Mouse (Mus musculus) forebrain, embryonic 10.5 days (tissue): Measurements from ENCODE around the gene Tmem205. TPM values are rescaled to one million over a fixed set of nuclear protein-coding genes. Genes with fewer than 3 reads are reported as not detected.
A peak's percentile ranks its signal among the peaks of the same experiment; 100 is the strongest.

Experiments used
- DNase-seq: peaks from one replicate; pipeline ENCODE4 v3.0.0-alpha.2; 2017; ENCODE audit warnings: low spot score; ENCODE audit errors: extremely low spot score
- H3K27ac ChIP-seq: fragments of 300-500 bp; sonication (generic); 2 replicates; pipeline ENCODE4 v1.5.1; 2016; ENCODE audit warnings: mild to moderate bottlenecking
- H3K27me3 ChIP-seq: fragments of 300-500 bp; sonication (generic); 2 replicates; pipeline ENCODE4 v1.6.1; 2016; ENCODE audit warnings: mild to moderate bottlenecking; ENCODE audit not compliant: poor library complexity, severe bottlenecking
- H3K36me3 ChIP-seq: fragments of 300-500 bp; sonication (generic); replicated peaks from 2 replicates; pipeline ENCODE4 v1.6.1; 2016; ENCODE audit warnings: mild to moderate bottlenecking, moderate library complexity
- H3K4me1 ChIP-seq: fragments of 300-500 bp; sonication (generic); 2 replicates; pipeline ENCODE4 v1.6.1; 2016
- H3K4me3 ChIP-seq: fragments of 300-500 bp; sonication (generic); 2 replicates; pipeline ENCODE4 v1.5.1; 2016; ENCODE audit warnings: mild to moderate bottlenecking, moderate library complexity
- H3K9me3 ChIP-seq: fragments of 300-500 bp; sonication (generic); 2 replicates; pipeline ENCODE4 v1.6.1; 2016; ENCODE audit warnings: mild to moderate bottlenecking, moderate library complexity
- WGBS: fragments of 180-500 bp; shearing (Covaris S2); methylation state at CpG from one replicate; pipeline ENCODE4 v1.1.7; 2016; 5-methylcytosine and 5-hydroxymethylcytosine counted together
- polyA plus RNA-seq: library from polyadenylated mRNA; unstranded; fragments of >200 nt; fragmentation: Nextera tagmentation; extraction: Ambion mirVana; gene quantifications from 2 replicates; pipeline ENCODE4 v1.2.1, GENCODE M21; 2016

Tmem205 gene
- polyA plus RNA-seq: 32.0 and 33.7 TPM in 2 replicates

DNA sequence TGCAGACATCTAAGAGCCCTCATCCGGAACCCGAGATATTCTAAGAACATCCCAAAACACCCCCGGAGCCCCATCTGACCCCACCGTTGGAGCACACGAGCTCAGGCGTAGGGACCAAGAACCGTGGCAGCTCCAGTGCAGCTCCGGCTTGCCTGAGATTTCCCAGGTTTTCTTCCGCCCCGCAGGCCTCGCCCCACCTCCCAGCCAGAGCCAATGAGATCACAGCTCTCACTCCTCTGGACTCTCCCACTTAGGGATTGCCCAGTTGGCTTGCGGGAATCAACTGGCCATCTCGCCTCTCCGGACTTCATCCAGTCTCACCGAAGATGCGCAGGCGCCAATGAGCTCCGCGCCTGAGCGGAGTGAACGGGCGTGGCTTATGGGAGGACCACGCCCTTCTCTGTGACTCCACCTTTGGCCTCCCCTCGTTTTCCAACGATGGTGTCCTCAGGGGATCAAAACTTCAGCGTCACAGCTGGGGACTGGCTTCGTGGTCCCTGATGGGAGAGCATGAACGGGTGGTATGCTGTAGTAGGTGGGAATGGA lies at the start of gene Tmem205, which contains the start of gene Ccdc159:
TSS of gene Tmem205 (minus strand) at position 349 of the 546 bp plus-strand sequence.
TSS of gene Ccdc159 (plus strand) at position 264 of the 546 bp plus-strand sequence.
- H3K27ac ChIP-seq: peak within 1 kb of the TSS; percentile 73
- peaks cover 19% of the 10 kb centered on the region for H3K4me1 ChIP-seq
- H3K27me3 ChIP-seq: 0 out of 2 replicates have a peak, but pooled peaks cover under 1% of the 10 kb centered on the region
- no peaks in the 10 kb centered on the region for H3K9me3 ChIP-seq
- H3K4me3 ChIP-seq: peak within 1 kb of the TSS; percentile 52
- DNase-seq: peak; percentile 93
- peaks cover 15% of the 10 kb centered on the region for H3K36me3 ChIP-seq
- under 1% methylated on average over 28 of the region's 28 CpGs for WGBS

DNA sequence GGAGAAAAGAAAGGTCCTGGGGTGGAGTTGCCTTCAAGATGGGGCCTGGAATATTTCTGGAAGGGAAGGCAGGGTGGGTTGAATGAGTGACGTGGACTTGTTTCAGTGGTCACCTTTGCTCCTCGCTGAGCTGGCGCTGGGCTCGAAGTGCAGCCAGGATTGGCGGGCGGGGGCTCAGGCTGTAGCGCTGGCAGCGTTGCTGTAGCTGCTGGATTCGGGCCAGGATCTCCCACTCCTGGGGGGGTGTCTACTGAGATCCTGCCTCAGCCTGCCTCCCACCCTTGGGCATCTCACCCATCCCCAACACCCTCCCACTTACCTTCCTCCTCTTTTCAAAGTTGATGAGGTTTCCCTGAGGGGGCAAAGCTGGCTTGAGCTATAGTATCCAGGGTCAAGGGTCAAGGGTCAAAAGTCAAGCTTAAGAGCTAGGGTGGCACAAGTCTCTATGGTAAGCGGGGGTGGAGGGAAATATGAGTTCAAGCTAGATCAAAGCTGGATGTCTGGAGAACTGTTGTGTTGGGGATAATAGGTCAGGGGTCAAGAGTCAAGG lies 49.3 kb upstream of the Tmem205 start:
- no peak overlapping the region for H3K27ac ChIP-seq
- peaks cover 9% of the 10 kb centered on the region; the same call in 1 of the 2 replicates for H3K27me3 ChIP-seq
- DNase-seq: no peak
- H3K9me3 ChIP-seq: no peaks in the 10 kb centered on the region
- H3K4me1 ChIP-seq: no peaks in the 10 kb centered on the region
- H3K4me3 ChIP-seq: no peak overlapping the region
- 91% methylated on average over 10 of the region's 10 CpGs for WGBS
- peaks cover 8% of the 10 kb centered on the region for H3K36me3 ChIP-seq

DNA sequence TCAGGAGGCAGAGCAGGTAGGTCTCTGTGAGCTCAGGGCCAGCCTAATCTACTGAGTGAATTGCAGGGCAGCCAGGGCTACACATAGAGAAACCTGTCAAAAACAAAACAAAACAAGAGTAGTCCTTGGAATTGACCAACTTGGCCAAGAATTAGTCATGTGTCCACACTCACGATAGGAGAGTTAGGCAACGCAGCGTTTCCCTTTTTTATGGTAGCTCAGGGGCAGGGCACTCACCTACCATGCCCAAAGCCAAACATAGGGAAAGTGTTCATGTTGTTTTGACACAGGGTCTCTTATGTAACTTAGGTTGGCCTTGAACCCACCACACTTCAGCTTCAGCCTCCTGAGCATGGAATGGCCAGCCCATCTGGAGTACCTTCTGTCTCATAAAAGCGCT lies 41.9 kb upstream of the Tmem205 start:
- Histone ChIP-seq H3K4me1 (no peaks in the 10 kb centered on the region; the same call in 1 of the 2 replicates), H3K27me3 (peaks cover 1% of the 10 kb centered on the region), H3K9me3 (no peaks in the 10 kb centered on the region), H3K4me3 (no peak overlapping the region), H3K27ac (no peak overlapping the region), H3K36me3 (no peaks in the 10 kb centered on the region)
- DNase-seq: no peak
- WGBS: 95% methylated on average over 4 of the region's 4 CpGs

DNA sequence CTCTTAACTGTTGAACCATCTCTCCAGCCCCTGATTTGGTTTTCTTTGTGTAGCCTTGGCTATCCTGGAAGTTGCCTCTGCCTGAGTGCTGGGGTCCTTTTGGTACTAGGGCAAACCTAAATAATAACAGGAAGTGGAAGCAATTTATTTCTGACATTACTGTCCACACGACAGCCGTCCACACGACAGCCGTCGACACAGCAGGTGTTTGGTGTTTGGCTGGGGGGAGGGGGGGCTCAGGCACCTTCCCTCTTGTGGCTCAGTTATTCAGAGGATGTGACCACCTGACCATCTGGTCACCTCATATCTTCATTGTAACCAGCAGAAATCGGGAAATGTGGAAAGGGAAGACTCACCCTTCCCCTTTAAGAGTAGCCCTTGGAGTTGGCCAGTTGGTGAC lies 41.5 kb upstream of the Tmem205 start:
- Histone ChIP-seq H3K27ac (no peak overlapping the region), H3K36me3 (no peaks in the 10 kb centered on the region), H3K4me1 (no peaks in the 10 kb centered on the region; the same call in 1 of the 2 replicates), H3K27me3 (peaks cover 5% of the 10 kb centered on the region), H3K9me3 (no peaks in the 10 kb centered on the region), H3K4me3 (no peak overlapping the region)
- DNase-seq: no peak
- WGBS: 88% methylated on average over 6 of the region's 6 CpGs

DNA sequence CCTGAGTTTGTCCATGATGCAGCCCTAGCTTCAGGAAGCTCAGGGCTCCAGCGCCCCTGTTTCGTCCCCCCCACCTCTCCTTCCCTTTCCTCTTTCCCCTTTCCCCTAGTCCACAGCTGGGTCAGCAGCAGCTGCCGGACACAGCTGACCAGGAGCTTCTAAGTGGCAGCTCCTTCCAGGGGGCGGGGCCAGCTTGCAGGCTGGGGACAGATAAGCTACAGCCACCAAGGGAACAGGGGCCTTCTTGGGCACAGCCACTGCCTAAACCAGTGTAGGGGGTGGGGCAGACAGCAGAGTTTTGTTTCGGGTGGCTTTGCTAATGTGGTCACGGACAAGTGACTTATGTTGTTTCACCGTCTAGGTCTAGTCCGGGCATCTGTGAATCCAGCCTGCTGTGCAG lies 36.1 kb upstream of the Tmem205 start, which contains the start of gene Epor:
TSS of gene Epor (minus strand) at position 90 of the 400 bp plus-strand sequence.
- peaks cover 36% of the 10 kb centered on the region for H3K4me1 ChIP-seq
- peaks cover 1% of the 10 kb centered on the region; the same call in 1 of the 2 replicates for H3K36me3 ChIP-seq
- 32% methylated on average over 8 of the region's 8 CpGs for WGBS
- DNase-seq: peak; percentile 45
- peak within 1 kb of the TSS; percentile 74 for H3K27ac ChIP-seq
- peak within 1 kb of the TSS; percentile 58 for H3K4me3 ChIP-seq
- peaks cover 58% of the 10 kb centered on the region for H3K27me3 ChIP-seq
- no peaks in the 10 kb centered on the region for H3K9me3 ChIP-seq

DNA sequence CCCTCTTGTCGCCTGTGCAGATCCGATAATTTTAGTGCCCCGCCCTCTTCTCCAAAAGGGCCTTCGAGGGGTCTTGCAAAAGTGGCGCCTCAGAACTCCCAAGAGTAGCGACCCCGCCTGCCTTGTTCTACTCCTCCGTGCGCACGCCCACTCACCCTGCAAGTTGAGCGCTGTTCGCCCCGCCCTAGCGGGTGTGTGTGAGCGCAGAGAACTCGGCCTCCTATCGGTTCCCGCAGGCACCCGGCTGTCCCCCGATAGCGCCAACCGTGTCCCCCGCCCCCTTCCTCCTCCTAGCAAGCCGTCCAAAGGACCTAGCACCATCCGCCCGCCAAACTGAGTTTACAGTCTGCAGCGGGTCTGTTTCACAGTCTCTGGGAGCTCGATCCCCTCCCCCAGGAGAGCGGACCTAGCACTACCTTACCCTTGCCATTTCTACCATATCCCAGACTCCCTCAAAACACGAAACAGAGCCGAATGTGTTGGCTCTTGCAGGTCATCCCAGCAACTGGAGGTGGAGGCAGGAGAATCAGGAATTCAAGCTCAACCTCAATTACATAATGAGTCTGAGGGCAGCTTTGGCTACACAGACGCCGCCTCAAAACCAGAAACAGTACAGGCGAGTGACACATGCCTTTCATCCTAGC lies 35.2 kb upstream of the Tmem205 start:
- 3% methylated on average over 34 of the region's 34 CpGs for WGBS
- H3K27me3 ChIP-seq: peaks cover 58% of the 10 kb centered on the region

DNA sequence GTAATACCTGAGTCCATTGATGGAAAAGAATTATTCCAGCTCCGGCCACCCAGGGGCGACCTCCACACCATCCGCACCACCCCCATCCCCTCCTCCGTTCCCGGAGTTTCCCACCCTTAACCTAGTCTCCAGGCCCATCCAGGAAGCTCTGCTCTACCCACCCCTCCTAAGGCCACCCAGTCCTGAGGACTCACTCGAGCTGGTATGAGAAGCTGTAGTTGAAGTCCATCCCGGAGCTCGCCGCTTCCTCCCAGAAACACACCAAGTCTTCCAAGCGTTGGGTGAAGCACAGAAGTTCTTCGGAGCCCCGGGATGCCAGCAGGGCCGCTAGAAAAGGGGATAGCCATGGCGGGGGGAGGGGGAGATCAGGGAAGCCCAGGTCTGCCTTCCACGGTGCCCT lies 34.7 kb upstream of the Tmem205 start:
- H3K27me3 ChIP-seq: peaks cover 58% of the 10 kb centered on the region
- H3K27ac ChIP-seq: peak overlapping the region; percentile 74
- H3K36me3 ChIP-seq: peaks cover 9% of the 10 kb centered on the region; the same call in 1 of the 2 replicates
- 0% methylated on average over 15 of the region's 15 CpGs for WGBS
- peaks cover 36% of the 10 kb centered on the region for H3K4me1 ChIP-seq
- no peaks in the 10 kb centered on the region for H3K9me3 ChIP-seq
- no peak for DNase-seq
- peak overlapping the region; percentile 58 for H3K4me3 ChIP-seq

More for the DNA sequence above, 35.2 kb upstream of the Tmem205 start:
- Histone ChIP-seq H3K9me3 (no peaks in the 10 kb centered on the region), H3K27ac (peak overlapping the region; percentile 74), H3K4me1 (peaks cover 36% of the 10 kb centered on the region), H3K36me3 (peaks cover 5% of the 10 kb centered on the region; the same call in 1 of the 2 replicates), H3K4me3 (peak overlapping the region; percentile 58)
- peak; percentile 73 for DNase-seq

DNA sequence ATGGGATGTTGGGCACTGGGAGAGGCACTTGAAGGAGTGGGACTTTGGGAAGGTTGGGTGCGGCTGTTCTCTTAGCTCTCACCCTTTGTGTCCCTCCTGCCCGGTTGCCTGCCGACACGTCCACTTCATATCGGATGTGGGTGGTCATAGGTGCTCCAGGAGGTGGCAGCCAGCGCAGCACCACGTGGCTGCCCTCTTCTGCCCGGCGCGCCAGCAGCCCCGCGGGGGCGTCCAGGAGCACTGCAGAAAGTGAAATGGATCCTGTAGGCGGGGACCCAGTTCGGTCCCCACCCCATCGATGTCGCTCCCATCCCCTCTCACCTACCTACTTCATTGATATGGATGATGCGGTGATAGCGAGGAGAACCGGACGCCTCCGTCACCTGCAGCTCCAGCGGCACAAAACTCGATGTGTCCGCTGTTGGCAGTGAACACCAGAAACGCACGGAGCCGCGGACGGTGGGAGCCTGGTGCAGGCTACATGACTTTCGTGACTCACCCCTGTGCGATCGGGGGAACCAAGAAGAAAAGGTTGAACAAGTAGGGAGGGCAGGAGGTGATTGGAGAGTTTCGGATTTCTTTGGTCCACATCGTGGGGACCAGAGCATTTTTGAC lies 34.1 kb upstream of the Tmem205 start:
- peaks cover 58% of the 10 kb centered on the region for H3K27me3 ChIP-seq
- H3K4me3 ChIP-seq: peak overlapping the region; percentile 58
- 2% methylated on average over 35 of the region's 35 CpGs for WGBS
- H3K9me3 ChIP-seq: no peaks in the 10 kb centered on the region
- peaks cover 9% of the 10 kb centered on the region; the same call in 1 of the 2 replicates for H3K36me3 ChIP-seq
- H3K4me1 ChIP-seq: peaks cover 40% of the 10 kb centered on the region
- peak overlapping the region; percentile 74 for H3K27ac ChIP-seq
- DNase-seq: no peak

DNA sequence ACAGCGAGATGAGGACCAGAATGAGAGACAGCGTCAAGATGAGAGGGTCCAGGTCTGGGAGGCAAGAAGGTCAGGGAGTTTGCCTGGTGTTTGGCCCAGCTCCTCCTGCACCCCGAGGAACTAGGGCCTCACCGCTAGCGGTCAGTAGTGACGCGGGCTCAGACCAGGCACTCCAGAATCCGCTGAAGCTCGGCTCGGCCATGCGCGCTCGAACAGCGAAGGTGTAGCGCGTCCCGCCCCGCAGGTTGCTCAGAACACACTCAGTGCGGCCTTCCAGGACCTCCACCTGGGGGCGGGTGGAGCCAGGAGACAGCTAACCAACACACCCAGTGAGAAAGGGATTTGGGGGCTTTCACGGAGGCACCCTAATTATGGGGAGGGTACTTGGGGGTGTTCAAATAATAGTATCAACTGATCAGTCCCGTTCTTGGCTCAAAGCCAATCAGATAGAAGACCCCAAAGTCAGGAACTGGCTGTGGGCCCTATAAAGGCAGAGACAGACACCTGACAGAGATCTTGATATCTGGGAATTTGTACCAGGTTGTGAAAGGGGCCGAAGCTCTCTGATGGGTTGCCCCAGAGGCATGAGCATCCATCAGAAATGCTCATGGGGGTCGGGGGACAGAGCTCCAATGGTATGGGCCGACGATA lies 33.3 kb upstream of the Tmem205 start:
- WGBS: 9% methylated on average over 26 of the region's 26 CpGs
- Histone ChIP-seq H3K4me1 (peaks cover 44% of the 10 kb centered on the region), H3K4me3 (peak overlapping the region; percentile 58), H3K9me3 (no peaks in the 10 kb centered on the region), H3K27ac (no peak overlapping the region), H3K27me3 (peaks cover 58% of the 10 kb centered on the region), H3K36me3 (peaks cover 9% of the 10 kb centered on the region; the same call in 1 of the 2 replicates)
- DNase-seq: no peak

DNA sequence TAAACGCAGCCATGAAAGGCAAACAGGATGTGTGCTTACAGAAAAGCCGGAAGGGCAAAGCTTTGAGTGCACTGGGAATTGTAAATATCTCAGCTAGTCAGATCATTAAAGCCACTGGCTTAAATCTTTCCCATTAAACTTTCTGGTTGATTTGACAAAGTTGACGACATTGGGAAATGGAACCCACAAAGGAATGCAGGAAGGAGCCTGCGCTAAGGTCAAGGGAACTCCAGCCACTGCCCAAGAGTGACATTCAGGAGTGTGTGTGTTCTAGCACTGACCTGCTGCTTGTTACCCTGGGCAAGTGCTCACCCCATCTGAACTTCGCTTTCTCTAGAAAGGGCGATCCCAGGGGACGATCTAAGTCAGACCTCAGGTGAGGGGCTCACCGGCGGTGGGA lies 32.8 kb upstream of the Tmem205 start:
- no peak overlapping the region for H3K27ac ChIP-seq
- H3K27me3 ChIP-seq: peaks cover 58% of the 10 kb centered on the region
- 47% methylated on average over 9 of the region's 9 CpGs for WGBS
- no peak for DNase-seq
- peaks cover 44% of the 10 kb centered on the region for H3K4me1 ChIP-seq
- peaks cover 9% of the 10 kb centered on the region; the same call in 1 of the 2 replicates for H3K36me3 ChIP-seq
- H3K4me3 ChIP-seq: peak overlapping the region; percentile 58
- no peaks in the 10 kb centered on the region for H3K9me3 ChIP-seq

DNA sequence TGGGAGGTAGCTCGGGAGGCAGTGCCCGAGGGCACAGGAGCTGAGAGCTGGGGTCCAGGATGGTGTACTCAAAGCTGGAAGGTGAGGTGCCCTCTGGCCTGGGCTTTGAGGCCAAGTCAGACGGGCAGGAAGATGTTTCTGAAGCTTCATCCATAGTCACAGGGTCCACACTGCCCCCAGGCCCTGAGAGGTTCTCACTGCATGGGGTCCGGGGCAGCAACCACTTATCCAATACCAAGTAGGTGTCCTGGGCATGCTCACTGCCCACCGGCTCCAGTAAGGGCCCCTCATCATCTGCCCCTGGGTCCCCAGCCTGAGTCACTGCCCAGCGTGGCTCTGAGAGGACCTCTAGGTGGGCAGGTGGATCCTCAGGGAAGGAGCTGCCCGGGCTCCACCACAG lies 31.9 kb upstream of the Tmem205 start:
- DNase-seq: no peak
- Histone ChIP-seq H3K4me1 (peaks cover 48% of the 10 kb centered on the region), H3K27ac (no peak overlapping the region), H3K9me3 (no peaks in the 10 kb centered on the region), H3K27me3 (peaks cover 56% of the 10 kb centered on the region), H3K36me3 (peaks cover 9% of the 10 kb centered on the region; the same call in 1 of the 2 replicates), H3K4me3 (0 out of 2 replicates have a peak overlapping the region, but pooled peaks have one; percentile 0)
- WGBS: 84% methylated on average over 7 of the region's 7 CpGs

DNA sequence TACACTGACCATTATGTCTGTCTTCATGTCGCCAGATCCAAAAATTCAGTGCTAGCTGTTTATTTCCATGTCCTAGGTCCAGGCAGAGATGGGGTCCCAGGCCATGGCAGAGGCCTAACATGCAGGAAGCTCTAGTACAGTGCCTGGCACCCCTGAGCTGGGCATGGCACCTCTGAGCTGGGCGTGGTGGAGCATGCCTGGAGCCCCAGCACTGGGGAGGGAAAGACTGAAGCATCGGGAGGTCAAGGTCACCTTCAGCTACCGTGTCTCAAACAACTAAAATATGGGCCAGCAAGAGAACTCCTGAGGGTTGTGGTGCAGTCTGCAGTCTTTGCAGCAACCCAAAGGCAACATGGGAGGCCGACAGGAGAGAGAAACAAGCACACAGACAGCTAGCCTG lies 31.0 kb upstream of the Tmem205 start:
- H3K27me3 ChIP-seq: peaks cover 47% of the 10 kb centered on the region
- no peak overlapping the region for H3K27ac ChIP-seq
- no peak for DNase-seq
- H3K36me3 ChIP-seq: peaks cover 9% of the 10 kb centered on the region; the same call in 1 of the 2 replicates
- peaks cover 50% of the 10 kb centered on the region for H3K4me1 ChIP-seq
- H3K4me3 ChIP-seq: no peak overlapping the region; the same call in 1 of the 2 replicates
- H3K9me3 ChIP-seq: no peaks in the 10 kb centered on the region
- 92% methylated on average over 5 of the region's 5 CpGs for WGBS
